Mouse (Mus musculus) forelimb bud, embryonic 11.5 days (tissue): ENCODE measurements at regions not wholly inside any gene's neighbourhood (a gene's known extent, or its start where the extent isn't known, plus 50 kb on each side); places are given as distances from the start of the nearest gene placed in this dataset.

Source experiments
- DNase-seq: peaks from one replicate; pipeline ENCODE4 v3.0.0-alpha.2; 2012; ENCODE audit warnings: low read depth, low spot score

GRCm38 (mm10) chr17:45889451-45889850, 142.7 kb downstream of the Vegfa start:
- DNase-seq, result no peak

DNA sequence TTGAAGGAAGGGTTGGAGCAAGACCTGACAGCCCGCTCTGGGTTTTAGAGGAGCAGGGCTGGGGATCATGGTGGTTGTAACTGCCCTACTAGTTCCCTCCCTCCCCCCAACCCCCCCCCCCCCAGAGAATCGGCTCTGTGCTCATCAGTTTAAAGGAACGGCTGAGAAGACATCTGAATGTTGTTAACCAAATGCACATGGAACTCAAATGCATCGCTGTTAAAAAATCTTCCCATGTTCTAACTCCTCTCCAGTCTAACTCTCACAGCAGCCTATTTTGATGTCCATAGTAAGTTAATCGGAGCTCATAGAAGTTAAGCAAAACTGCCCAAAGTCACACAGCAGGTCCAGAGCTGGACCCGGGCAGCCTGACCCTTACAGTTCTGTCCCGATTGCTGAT, 143.1 kb downstream of the Vegfa start:
- no peak for DNase-seq

DNA sequence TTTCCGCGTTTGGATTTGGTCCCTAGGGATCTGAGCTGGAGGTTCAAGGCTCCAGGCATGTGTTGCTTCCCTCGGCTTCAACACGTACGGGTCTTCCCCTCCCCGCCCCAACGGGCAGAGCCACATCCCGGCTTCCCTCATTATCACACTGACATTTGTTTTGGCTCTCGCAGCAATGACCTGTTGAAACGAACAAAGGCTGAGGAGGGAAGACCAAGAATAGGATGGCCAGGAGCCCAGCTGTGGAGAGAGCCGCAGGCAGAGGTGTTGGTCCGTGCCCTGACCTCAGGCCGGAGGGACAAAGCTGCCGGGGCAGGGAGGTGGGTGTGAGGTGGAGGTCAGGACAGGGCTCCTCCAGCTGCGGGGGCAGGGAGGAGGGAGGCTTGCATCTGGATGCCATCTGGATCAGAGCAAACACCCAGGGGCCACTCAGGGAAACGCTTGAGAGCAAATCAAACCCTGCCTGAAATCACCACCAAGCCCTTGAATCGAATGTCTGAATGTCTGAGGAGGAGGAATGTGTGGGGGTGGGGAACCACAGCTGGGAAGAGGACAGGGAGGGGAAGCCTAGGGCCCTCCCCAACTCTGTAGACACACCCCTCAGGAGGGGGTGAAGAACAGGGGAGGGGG, 145.6 kb downstream of the Vegfa start:
- DNase-seq, result peak; percentile 83

- no peak for DNase-seq
Measured at GRCm38 (mm10) chr17:45885461-45886336, 146.5 kb downstream of the Vegfa start.

- no peak for DNase-seq
Measured at GRCm38 (mm10) chr17:45884021-45884722, 148.0 kb downstream of the Vegfa start.

GRCm38 (mm10) chr17:45882682-45883081, 149.0 kb upstream of the 1600014C23Rik start:
- no peak for DNase-seq

GRCm38 (mm10) chr17:45881284-45881683, 147.6 kb upstream of the 1600014C23Rik start:
- DNase-seq, result no peak

DNA sequence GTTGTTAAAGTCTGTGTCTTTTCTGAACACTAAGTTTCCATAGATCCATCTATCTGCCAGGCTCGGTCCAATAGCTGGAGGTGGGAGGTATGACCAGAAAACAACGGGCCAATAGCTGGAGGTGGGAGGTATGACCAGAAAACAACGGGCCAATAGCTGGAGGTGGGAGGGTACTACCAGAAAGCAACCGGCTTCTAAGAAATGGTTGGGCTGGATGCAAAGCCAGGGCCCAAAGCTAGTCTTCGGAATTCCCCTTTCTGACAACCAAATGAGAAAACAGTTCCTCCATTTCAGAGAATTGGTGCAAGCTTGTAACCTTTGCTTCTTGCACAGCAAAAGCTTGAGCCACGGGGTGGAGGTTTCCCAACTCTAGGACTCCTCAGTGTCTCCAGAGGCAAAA, 147.1 kb upstream of the 1600014C23Rik start:
- DNase-seq, result no peak

- no peak for DNase-seq
Measured at GRCm38 (mm10) chr17:45879478-45880250, 146.0 kb upstream of the 1600014C23Rik start.

DNA sequence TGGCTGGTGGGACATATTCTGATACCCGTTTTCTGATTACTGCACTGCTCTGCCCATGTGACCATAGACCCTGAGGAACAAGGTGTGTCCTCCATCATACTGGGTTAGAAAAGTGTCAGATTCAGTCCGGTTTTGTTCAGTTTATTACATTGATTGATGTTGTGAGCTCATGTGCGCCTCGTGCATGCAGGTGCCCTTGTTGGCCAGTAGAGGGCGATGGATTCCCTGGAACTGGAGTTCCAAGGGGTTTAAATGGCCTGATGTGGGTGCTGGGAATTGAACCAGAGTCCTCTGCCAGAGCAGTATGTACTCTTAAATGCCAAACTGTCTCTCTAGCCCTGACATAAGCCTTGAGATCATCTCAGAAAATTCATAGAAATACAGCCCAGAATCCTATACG, 144.8 kb upstream of the 1600014C23Rik start:
- DNase-seq, result no peak

- DNase-seq, result no peak
Measured at GRCm38 (mm10) chr17:45875325-45875724, 141.7 kb upstream of the 1600014C23Rik start.

DNA sequence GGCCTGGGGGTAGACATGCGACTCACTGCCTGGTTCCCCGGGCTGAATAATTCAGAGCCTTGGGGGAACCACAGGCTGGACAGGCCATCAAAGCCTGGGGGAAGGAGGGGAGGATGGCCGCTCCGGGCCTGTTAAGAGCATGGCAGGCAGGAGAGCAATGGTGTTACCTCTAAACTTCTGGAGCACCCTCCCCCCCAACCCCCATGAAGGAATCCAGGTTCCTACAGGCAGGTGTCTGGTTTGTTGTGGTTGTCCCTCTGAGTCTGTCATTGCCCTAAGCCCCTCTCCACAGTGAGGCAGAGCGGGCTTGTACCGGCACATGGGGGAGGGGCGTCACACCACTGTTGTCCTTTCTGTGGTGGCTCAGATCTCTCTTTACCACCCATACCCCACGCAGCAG, 140.4 kb upstream of the 1600014C23Rik start:
- DNase-seq, result no peak

DNA sequence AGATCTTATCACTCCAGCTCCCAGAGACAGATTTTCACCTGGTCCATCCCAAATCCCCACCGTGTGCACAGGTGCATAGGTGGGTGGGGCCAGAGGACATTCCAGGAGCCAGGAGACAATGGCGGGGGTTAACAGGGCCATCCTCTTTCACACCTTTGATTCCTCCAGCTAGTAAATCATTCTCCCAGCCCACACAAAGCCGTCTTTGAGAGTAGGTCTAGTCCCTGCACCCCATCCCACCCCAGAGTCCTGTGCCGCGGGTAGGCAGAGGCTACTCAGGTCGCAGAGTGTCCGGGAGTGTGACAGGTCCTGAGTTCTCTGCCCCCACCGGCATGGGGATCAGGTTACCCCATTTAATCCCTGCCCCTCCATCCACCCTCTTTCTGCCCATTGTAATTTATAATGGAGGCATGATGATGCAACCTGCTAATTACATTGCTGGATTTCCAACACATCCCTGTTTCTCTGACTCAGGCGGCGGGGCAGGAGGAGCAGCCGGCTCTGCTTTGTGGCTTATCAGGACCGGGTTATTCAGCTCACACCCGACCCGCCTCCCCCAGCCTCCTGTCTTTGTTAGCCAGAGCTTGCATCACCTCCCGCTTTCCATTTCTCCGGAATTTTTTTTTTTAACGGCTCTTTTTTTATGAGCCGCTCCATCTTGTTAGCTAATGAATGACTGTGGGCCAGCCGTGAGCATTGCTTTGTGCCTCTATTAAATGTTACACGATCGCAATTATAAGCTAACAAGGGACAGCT, 139.7 kb upstream of the 1600014C23Rik start:
- no peak for DNase-seq

GRCm38 (mm10) chr17:45871666-45872653, 138.3 kb upstream of the 1600014C23Rik start:
- no peak for DNase-seq

DNA sequence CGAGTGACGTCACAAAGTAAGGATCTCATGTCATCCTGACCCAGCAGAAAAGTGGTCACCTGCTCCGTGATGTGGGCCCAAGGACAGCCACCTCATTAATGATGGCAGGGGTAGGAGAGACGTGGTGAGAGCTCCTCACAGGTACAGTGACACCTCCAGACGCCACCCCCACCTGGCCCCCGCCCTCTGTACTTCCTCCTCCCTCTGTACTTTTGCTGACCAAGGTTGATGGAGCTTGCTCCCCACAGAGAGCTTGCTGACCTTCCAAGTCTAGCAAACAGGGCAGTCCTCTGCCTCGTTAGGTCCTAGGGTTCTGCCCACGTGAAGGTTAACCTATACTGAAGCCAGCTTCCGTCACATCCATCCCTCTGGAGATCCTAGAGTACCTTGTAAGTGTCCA, 137.4 kb upstream of the 1600014C23Rik start:
- no peak for DNase-seq

- no peak for DNase-seq
Measured at GRCm38 (mm10) chr17:45869014-45869968, 135.6 kb upstream of the 1600014C23Rik start.

DNA sequence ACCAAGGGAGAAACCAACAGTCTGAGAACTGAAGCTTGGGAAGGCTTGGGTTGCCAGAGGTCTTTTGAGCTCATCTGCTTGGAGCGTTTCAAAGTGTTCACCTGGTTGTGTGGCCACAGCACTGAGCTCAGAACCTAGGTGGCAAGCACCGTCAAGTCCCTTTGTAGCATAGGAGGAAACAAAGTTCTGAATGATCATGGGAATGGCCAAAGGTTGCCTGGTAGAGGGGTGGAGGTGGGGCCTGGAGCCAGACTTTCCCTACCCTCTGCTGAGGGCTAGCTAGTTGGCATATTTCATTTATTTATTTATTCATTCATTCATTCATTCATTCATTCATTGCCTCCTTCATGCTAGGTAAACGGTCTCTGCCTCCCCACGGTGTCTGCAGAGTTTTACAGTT, 134.9 kb upstream of the 1600014C23Rik start:
- DNase-seq, result no peak

DNA sequence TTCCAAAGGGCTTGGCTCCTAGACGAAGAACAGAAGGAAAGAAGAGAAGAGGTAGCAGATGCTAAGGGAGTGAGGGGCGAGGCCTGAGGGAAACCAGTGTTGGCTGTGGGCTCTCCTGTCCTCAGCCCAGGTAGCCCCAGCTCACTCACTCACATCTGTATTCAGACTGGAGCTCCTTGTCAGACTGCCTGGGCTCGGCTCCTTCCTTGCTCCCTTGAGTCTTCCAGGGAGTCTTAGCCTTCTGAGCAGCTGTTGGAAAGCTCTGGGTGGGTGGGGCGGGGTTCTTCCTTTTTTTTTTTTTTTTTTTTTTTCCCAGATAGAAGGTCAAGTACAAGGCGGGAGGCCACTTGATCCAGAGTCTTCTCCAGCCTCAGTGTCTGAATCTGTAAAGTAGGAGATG, 134.1 kb upstream of the 1600014C23Rik start:
- DNase-seq, result no peak
